Mouse (Mus musculus) gonadal fat pad, adult 2 months (tissue): ENCODE results near the gene Zfp874b. TPM values are rescaled to one million over a fixed set of nuclear protein-coding genes. Genes with fewer than 3 reads are reported as not detected.

ENCODE experiments used
- polyA plus RNA-seq: library from polyadenylated mRNA; depleted of rRNA; stranded (reverse); fragments of >200 nt; gene quantifications from 2 replicates; pipeline ENCODE4 v1.2.3, GENCODE M21; 2012; rRNA removed

Zfp874b gene
- polyA plus RNA-seq, 1 experiment = 2.7 TPM

Other genes starting within 250 kb of the Zfp874b start
- 1.1 and 1.2 TPM in 2 replicates for gene Zfp458, start 205.8 kb downstream of the Zfp874b start, polyA plus RNA-seq
- 2.0 and 2.3 TPM in 2 replicates for gene Zfp457, start 177.8 kb downstream of the Zfp874b start, polyA plus RNA-seq
- 0.91 and 1.1 TPM in 2 replicates for gene Zfp595, start 151.7 kb downstream of the Zfp874b start, polyA plus RNA-seq
- gene Gm28044, start 123.7 kb downstream of the Zfp874b start, polyA plus RNA-seq = 0.39 and 0.44 TPM in 2 replicates
- gene Zfp953, start 123.7 kb downstream of the Zfp874b start, polyA plus RNA-seq = 0.43 and 0.51 TPM in 2 replicates
- gene Gm28041, start 108.5 kb downstream of the Zfp874b start, polyA plus RNA-seq = not detected in 2 replicates
- gene Zfp456, start 108.4 kb downstream of the Zfp874b start, polyA plus RNA-seq = 0.31 and 0.69 TPM in 2 replicates
- 2.3 and 3.4 TPM in 2 replicates for gene Zfp429, start 84.4 kb downstream of the Zfp874b start, polyA plus RNA-seq
- 0.34 and 0.97 TPM in 2 replicates for gene Zfp459, start 62.8 kb downstream of the Zfp874b start, polyA plus RNA-seq
- gene Zfp874a, start 32.6 kb downstream of the Zfp874b start, polyA plus RNA-seq = 3.6 and 4.2 TPM in 2 replicates
- gene Zfp58, start 16.3 kb upstream of the Zfp874b start, polyA plus RNA-seq = 1.2 and 1.4 TPM in 2 replicates
- gene Gm26965, start 41.9 kb upstream of the Zfp874b start, polyA plus RNA-seq = not detected in 2 replicates
- gene Zfp87, start 41.9 kb upstream of the Zfp874b start, polyA plus RNA-seq = 34.9 and 41.6 TPM in 2 replicates
- gene Zfp748, start 69.6 kb upstream of the Zfp874b start, polyA plus RNA-seq = 2.6 and 3.1 TPM in 2 replicates
- 0.80 and 0.92 TPM in 2 replicates for gene Zfp729b, start 125.4 kb upstream of the Zfp874b start, polyA plus RNA-seq
- gene Gm49345, start 153.5 kb upstream of the Zfp874b start, polyA plus RNA-seq = 0.44 and 0.92 TPM in 2 replicates
- 0.81 and 1.0 TPM in 2 replicates for gene Zfp729a, start 153.5 kb upstream of the Zfp874b start, polyA plus RNA-seq
- 5.5 and 6.1 TPM in 2 replicates for gene Zfp738, start 202.8 kb upstream of the Zfp874b start, polyA plus RNA-seq
- gene Zfp65, start 244.9 kb upstream of the Zfp874b start, polyA plus RNA-seq = 1.3 and 1.6 TPM in 2 replicates